Mouse (Mus musculus) monocyte, adult 2 months (primary cell): ENCODE data around the gene Cacnb1.

ENCODE experiments used
- DNase-seq, 2 experiments: peaks; one replicate each; pipeline ENCODE4 v3.0.0; 2022; ENCODE audit warnings: low spot score in 2 of 2, low read depth in 1 of 2

Gene Cacnb1

GRCm38 (mm10) chr11:97987551-97988526, 35.0 kb downstream of the Cacnb1 start:
- DNase-seq, result peak; percentile 81 to 95

DNA sequence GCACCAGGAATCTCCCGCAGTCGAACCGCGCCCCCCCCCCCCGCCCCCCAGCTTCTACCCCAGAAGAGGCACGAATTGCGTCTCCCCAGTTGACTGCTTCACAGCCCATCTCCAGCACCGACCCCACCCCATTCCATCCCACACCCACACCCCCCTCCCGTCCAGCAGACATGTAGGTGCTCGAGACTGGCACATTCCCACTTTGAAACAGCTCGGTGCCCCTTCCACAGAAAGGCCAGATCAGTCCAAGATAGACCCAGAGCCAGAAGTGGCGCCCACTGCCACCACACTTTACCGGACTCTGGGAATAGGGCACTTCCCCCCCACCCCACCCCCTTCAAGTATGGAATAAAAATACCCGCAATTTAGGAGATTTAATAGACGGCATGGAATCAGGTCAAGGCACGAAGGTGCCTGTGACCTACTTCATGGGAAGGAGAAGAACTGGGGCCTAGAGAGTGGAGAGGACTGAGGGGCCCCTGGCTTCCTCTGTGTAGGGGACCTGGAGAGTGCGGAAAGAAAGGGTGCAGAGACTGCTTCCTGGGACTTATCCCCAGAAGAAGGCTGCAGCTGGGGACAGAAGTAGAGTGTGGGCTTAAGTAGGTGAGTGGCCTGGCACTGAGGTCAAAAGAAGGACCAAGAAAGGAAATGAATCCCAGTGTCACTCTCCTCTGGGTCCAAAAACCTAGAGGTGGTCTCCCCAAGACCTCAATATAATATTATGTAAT, 35.9 kb downstream of the Cacnb1 start:
- DNase-seq, result no peak

DNA sequence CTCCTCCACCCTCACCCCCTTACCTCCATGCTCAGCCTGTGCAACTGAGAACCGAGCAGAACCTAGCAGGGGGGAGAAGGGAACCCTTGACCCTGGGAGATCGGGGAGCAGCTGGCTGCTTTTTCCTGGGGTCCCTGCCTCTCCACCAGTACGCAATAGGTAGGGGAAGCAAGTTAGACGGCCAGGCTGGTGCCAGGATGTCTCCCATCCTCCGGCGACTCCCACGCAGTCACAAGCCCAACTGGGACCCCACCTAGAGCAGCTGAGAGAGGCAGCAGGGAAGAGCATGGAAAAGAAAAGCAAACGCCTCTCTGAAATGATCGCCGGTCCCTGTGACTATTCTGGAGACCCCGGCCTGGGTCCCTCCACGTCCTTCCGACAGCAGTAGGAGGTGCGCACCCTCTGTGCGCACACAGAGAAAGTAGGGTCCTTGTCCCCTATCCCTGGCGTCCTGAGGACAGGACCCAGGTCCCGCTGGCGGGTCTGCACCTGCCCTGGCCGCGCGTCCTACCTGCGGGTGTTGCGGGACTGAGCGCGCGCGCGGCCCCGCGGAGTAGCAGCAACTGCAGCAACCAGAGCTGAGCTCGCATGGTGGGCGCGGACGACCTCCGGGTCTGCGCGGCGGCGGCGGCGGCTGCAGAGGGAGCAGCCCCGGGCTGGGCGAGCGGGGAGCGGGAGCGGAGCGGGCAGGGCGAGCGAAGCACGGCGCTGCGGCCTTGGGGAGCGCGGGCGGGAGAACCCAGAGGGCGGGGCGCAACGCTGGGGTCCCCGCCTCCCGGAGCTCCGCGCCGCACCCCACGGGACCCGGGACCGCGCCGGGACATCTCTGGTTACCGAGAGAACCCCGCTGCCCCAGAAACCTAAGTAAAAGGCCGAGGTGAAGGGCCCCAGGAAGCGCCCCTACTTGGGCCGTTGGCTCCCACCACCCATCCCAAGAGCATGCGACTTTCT, 36.8 kb downstream of the Cacnb1 start, which contains the start of gene Plxdc1:
Gene Plxdc1 (minus strand): TSS at position 718 of the 951 bp plus-strand sequence.
- DNase-seq, result no peak

GRCm38 (mm10) chr11:97983983-97984382, 38.9 kb downstream of the Cacnb1 start:
- no peak for DNase-seq

DNA sequence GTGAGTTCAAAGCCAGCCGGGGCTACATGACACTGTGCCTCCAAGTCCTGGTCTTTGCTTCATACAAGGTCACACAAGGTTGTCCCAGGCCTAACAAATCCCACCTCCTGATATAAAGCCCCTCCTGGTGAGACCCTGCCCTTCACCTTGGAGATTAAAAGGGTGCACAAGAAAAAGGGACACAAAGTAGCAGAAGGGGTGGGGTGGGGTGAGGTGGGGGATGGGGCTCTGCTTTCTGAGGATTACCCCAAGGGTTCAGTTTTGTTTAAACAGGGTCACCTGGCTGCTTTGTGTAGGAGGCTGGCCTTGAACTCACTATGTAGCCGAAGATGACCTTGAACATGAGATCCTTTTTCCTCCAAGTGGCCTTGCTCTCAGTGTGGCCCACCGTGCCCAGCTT, 39.3 kb downstream of the Cacnb1 start:
- no peak for DNase-seq

DNA sequence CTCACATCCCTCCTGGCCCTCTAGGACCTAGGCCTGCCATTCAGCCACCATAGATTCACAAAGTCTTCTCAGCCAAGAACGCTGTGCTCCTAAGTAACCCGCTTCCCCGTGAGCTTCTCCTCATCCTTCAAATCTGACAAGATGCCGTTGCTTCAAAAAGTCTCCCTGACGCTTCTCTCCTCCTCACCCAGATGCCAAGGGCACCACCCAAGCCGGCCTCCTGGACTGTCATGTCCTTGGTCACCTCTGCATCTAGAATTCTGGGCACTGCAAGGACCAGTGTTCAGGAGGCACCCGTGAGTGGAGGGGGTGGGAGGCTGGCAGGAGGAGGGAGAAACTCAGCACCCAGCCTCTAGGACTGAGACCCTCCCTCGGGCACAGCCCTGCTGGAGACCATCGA, 40.1 kb downstream of the Cacnb1 start:
- no peak for DNase-seq

DNA sequence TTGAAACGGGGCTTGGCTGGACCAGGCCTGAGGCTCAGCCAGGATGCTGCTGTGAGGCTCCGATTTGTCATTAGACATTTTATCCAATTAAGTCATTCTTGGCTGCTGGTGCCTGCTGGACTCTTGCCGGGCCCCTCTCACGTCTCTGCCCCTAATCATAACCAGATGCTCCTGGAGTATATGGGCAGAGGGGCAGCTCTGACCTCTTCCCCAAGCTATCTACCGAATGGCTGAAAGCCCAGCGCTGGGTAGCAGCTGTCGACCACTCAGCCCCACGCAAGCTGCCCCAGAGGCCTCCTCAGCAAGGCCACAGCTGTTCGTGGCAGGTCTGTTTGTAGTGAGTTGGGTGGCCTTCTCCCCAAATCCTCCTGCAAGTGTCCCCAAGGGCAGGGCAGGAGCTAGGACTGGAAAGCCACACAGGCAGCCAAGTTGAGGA, 42.3 kb downstream of the Cacnb1 start:
- DNase-seq, result no peak

DNA sequence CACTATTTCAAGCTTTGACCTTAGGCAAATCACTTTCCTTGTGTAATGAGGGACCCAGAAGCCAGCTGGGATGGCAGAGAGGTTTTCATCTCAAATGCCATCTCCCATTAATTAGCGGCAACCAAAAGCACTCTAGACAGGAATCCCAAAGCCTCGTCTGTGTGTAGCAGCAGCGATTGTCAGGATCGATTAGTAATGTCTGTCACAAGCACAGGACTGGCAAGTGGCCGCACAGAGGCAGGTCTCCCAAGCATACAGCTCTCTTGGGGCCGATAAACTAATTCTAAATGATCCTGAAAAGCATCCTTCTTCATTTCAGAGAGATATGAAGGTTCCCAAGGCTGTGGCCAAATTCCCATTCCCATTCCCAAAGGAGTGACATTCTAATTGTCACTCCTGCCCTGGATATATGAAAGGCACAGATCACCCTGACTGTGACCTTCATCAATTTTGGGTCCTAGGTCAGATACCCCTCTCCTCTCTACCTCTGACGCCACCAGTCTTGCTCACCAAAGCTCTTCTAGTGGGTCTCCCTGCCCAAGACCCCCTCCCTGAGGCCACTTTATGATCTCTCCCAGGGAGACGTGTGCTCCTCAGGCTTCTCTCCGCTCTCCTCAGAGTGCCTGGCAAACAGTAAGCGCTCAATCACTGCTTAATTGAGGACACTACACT, 42.9 kb downstream of the Cacnb1 start:
- DNase-seq, result no peak

DNA sequence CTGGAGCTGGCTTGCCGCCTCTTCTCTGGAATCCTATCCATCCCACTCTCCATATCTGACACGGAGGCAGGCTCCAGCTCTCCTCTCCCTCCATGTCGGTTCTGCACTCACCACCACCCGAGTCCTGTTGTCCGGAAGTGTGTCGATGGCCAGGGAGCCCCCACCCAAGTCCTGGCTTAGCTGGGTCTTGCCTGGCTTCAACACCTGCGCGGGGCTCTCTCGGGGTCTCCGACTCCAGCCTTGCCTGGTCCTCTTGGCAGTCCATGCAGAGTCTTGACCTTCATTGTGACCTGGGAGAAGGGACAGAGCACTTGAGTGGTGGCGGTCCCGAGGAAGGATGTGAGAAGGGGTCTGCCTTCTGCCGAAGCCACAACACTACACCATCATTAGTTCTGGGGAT, 44.4 kb downstream of the Cacnb1 start:
- no peak for DNase-seq

DNA sequence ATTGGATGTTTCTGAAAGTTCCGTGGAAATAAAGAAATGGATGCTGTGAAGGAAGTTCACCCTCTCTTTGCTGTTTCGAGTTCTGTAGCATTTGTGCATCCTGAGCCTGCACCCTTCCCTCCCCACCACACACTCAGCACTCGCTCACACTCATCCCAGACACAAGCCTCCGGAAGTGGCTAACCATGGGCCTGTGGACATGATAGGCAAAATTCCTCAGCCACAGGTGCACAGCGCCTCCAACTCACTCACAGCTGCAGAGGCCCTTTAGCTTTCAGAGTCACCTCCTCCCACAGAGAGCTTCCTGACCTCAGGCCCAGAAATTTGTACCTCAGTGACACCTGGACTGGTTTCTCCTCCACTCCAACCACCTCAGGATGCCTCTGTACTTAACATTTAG, 45.0 kb downstream of the Cacnb1 start:
- no peak for DNase-seq

- no peak for DNase-seq
Measured at GRCm38 (mm10) chr11:97974746-97975145, 48.1 kb downstream of the Cacnb1 start.

DNA sequence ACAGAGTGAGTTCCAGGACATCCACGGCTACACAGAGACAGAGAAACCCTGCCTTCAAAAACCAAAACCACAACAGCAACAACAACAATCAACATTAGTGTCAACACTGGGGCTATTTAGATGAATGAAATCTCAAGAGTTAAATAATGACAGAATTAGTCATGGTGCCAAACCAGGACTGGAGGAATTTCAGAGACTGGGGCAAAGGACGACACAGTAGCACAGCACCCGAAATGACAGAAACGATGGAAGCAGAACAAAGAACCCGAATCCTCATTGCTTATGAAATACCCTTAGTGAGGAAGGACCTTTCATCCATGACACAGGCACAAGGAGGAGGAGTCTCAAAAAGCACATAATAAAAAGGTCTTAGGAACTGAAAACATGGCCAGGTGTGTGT, 48.7 kb downstream of the Cacnb1 start:
- DNase-seq, result no peak

DNA sequence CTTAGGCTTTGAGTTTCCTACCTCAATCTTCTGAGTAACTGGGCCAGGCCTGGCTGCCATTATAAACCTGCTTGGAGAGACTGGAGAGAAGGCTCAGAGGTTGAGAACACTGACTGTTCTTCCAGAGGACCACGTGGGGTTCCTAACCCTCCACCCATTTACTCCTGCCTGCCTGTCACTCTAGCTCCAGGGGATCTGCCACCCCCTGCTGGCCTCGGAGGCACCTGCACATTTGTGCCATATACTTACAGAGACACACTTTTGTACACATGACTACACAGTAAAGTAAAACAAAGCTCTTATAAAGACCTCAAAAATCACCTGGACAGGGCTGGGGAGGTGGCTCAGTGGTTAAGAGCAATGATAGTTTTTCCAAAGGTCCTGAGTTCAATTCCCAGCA, 50.4 kb downstream of the Cacnb1 start:
- DNase-seq, result no peak

DNA sequence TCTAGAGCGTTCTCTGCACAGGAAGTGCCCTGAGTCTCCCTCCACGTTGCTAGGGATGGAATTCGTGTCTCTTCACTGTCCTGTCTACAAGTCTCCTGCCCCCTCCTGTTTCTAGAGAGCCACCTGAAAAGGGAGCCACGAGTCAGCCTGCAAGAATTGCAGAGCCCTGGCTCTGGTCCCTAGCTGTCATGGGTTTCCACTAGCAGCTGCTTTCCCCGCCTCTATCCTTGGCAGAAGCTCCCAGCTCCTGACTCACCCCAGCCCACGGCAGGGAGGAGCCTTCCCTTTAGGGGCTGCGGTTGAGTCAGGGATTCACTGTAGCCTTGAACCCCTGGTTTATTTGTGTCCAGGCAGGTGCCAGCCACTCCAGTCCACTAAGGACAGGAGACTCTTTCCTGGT, 51.6 kb downstream of the Cacnb1 start:
- DNase-seq, result no peak

DNA sequence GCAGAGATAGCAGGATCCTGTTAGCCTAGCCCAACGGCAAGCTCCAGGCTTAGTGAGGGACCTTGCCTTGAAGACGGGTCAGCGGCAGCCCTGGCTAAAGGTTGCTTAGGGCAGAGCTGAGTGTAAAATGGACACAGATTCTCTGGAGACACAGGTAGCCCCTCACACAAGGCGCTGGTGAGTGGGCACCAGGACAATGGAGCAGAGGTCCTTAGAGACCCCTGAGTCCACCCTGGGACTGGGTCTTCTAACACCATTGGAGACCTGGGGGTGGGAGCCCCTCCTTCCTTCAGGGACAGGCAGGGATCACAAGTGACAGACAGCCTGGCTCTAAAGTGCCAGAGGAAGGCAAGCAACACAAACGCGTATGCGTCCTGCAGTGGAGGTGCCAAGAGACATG, 52.1 kb downstream of the Cacnb1 start:
- no peak for DNase-seq

DNA sequence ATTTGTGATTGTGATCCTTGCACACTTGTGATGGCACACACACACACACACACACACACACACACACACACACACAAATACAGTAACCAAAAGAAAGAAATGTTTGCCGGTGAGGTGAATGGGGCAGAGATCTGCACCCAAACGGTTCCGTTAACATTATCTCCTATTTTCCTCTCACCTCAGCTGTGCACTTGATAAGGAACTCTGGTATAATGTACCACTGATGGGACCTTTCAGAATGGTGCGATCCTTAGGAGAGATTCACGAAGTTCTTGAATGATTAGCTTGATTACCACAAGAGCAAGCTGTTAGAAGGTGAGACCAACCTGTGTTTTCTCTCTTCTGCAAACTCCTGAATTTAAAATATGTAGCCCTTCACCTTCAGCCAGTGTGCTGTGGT, 54.4 kb downstream of the Cacnb1 start:
- DNase-seq, result no peak

DNA sequence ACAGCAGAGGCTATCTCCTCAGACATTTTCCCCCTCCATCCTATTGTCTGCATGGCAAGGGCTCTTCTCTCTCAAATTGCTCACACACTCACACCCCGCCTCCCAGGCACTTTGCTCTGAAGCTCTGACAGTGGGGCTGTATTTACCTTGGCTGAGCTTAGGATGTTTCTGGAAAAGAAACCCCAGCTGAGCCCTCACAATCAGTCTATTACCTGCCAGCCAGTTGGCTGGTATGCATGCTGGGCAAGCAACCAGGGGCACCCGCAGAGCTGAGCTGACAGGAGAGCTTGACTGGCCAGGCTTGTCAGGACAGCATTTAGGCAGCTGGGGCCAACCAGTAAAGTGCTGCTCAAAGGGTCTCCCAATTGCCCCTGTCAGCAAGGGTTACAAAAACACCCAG, 55.7 kb downstream of the Cacnb1 start:
- no peak for DNase-seq

DNA sequence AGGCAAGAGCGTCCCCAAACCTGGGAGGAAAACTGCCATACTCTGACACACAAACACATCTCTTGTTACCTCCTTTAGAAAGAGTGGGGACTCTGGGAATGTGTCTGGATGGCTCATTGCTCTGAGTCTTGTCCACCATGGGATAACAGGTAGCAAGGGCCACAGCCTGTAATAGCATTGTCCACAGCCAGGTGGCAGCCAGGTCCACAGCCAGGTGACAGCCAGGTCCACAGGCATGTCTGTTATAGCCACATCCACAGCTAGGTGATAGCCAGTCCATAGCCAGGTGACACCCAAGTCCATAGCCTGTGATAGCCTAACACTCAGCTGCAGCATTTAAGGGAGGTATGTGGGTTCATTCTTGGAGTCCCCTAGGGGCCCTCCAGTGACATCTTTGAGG, 61.9 kb downstream of the Cacnb1 start:
- no peak for DNase-seq

- no peak for DNase-seq
Measured at GRCm38 (mm10) chr11:97959300-97959680, 63.5 kb downstream of the Cacnb1 start.

- DNase-seq, result no peak
Measured at GRCm38 (mm10) chr11:97958641-97959299, 64.1 kb downstream of the Cacnb1 start.
